Mouse (Mus musculus) CH12F3 (cell line): ENCODE results near the gene Il12a.

Source experiments
- in situ Hi-C: fragments of 300-500 bp; cut with MboI; formaldehyde crosslinking; loops from 2 replicates; pipeline ENCODE4 v1.14.3; 2020; ENCODE audit warnings: low sequenced_read_pairs

Il12a gene

DNA sequence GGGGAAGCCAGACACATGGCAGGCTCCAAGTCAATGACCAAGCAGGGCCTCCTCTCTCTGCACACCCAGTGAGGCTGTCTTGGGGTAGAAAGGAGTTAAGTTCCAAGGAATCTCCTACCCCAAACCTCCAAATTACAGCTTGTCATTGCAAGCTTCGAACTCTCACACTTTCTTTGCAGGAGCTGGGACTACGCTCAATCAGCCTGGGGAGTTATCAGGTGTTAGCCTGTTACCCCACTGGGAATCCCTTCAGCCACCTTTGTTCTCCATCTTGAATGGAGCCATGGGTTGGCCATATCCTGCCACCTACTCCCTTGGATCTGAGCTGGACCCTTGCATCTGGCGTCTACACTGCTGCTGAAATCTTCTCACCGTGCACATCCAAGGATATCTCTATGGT, at the start of gene Il12a:
Il12a (plus strand) TSS at position 301 of the 400 bp plus-strand sequence.
- in situ Hi-C loops, result no loop called here

DNA sequence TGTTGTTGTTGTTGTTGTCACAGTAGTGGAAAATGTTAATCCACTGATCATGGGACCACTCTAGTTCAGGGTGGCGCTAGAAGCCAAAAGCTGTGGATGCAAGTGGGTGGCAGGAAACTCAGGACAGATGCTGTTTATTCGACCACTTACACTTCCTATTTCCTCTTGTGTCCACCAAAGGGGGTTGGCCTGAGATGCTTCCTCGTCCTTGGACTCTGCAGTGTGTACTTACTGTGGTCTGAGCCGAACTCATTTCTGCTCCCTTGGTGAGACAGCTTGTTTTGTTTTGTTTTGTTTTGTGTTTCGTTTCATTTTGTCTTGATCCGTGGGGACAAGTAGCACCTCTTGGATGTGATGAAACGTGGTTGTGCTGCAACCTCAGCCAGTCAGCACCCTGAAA, 47.5 kb upstream of the Il12a start:
- in situ Hi-C loops, result no loop called here

DNA sequence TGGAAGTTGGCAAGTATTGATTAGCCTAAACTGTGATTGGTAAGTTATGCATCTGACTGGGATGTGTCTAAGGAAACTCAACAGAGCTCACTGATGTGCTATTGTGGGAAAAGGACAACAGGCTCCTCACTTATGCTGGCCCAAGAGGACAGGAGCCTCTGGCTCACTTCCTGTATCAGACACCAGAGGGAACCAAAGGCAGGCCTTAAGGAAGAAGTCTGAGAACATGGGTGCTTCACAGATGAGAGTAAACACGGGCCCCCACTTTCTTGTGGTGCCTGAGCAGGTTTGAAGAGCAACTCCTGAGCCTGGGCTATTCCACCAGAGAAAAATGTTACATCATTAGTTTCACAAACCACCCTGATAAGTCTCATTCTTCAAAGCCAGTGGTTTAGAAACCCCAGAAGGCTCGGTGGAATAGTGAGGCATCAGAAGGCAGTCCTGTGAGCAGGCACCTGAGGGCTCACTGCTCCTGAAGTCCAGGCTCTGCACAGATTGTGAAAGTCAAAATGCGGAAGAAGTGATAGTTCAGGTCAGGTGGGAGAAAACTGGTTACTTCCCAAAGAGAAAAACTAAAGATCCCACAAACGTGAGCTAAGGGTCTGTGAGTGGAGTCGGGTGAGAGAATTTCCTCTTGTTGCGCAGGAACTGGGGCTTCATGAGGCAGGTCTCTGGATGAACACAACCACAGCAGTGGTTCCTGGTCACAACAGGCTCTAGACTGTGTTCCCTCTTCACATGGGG, 43.9 kb upstream of the Il12a start:
- in situ Hi-C loops, result no loop called here

DNA sequence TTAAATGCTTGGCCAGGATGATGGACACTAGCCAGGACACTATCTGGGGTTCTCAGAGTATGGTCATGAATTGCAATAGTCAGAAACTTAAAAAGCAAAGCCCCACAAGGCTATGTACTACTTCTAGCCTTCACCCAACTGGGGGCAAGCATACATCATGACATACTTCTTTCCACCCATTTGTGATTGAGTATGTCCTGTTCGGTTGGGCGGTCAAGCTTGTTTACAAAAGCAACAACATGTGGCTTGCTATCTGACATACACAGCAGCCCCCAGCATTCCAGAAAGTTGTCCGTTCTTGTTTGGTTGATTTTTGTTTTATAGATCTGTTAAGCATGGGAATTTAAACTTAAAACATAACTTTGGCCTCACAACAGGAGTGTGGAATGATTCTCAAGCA, 43.2 kb upstream of the Il12a start:
- in situ Hi-C loops, result no loop called here

DNA sequence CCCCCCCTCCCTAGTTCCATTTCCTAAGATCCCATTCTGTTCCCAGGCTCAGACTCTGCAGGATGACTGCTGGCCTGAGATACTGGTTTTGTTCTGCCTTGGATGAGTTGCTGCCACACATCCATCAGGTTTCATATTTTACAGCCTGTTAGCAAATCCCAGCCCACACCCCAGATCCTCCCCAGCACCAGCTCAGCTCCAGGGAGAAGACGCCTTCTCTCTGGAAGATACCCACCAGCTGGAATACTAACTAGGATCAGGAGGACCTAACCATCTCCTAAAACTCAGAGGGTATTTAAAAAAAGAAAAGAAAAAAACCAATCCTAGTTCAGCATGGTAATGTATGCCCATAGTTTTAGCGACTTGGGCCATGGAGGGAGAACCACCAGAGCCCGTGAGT, 40.2 kb upstream of the Il12a start:
- in situ Hi-C loops, result no loop called here

DNA sequence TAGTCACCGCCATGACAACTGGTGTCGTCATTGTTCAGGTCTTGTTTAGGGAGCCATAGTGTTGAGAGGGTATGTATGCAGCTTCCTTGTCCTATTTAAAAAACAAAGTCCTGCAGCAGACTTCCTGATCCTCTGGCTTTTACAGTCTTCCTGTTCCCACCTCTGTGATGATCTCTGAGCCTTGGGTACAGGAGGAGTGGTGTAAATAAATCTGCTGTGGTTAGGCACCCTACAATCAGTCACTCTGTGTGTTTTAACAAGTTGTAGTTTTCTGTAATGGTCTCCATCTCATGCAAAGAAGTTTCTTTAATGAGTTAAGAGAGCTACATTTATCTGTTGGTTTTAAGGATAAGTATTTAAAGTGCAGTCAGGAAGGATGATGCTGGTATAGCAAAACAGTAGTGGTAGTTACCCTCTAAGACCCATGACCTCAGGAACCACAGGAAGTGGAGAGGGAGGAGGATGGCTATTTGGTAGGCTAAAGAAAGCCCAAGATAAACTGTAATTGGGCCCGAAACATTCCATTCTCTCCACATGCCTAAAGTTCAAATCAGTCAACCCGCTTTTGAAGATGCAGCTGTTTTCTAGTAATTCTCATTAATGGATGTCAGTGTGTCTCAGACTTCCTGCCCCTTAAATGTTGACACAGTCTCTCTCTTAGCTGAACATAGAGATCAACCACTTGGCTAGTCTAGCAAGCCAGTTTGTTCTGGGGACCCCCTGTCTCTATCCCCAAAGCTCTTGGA, 33.7 kb upstream of the Il12a start:
- in situ Hi-C loops, result no loop called here

DNA sequence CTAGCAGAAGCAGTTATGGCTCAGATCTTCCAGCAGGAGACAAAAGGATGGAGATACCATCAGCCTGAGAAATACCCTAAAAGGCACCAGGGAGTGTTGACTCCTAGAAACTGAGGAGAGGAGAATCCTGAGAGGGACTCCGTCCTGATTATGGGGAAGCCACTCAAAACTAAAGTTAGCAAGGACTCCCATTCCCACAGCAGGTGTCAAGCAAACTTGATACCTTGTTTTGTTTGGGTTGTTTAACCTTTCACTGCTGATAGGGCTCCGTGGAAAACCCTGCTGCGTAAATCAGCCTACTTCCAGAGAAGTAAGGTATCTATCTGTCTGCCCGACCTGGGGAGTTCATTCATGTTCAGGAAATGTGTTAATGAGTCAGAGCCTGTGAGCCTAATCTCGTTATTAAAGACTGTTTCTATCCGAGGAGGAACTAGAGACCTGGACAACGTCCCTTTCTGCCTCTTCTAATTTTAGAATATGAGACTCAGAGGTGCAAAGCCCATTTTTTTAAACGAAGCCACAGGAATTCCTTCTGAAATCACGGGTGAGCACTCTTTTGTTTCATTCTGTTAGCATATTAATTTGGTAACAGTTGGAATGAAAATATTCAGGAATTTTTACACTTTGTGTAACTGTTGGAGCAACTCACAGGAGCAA, 32.7 kb upstream of the Il12a start:
- in situ Hi-C loops, result no loop called here

DNA sequence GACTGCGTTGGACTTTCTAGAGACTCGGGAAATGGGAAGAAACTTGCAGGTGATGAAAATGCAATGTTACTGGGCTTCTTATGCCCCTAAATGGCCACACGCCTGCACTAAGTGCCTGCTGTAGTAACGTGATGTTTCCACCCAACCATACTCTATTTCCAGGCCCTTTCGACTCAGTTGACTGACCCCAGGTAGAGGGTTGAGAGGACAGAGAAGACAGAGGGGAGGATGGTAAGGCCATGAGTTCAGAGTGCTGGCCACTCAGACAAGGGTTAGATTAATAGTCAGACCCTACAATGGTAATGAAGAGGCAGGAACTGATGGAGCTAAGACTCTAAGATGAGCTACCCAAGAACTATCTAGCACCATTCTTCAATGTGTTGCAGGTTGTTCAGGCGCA, 30.4 kb upstream of the Il12a start:
- in situ Hi-C loops, result no loop called here

DNA sequence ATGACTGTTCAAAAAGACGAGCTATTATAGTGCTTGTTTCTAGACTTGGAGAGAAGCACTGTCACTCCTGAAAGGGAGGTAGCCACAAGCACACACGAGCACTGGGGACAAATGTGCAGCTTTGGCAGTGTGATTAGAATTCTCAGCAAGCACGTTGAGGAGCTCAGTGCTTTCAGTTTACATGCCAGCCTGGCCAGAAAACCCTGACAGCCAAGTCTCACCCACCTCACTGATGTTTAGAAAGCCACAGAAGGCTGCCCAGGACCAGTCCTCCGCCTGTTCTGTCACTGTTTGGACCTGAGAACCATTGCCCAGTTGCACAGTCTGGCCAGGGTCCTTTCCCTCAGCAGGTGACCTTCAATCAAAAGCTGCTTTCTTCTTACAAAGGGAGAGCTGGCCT, 29.9 kb upstream of the Il12a start:
- in situ Hi-C loops, result no loop called here

DNA sequence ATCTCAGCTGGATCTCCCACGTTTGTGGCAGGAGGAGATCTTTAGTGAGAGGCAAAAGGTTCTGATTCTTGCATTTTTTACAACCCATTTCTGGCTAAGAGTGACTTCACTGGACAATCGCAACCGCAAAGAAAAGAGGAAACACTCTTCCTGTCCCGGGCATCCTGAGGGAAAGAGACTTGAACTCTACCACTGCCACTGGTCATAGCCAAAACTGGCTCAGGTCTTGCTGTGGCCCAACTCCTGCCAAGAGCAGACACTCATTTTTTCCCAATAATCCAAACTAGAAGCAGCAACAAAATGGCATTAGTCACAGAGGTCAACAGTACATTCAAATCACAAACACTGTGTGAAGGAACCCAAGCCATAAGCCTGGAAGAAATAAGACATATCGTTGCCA, 28.1 kb upstream of the Il12a start:
- in situ Hi-C loops, result no loop called here

DNA sequence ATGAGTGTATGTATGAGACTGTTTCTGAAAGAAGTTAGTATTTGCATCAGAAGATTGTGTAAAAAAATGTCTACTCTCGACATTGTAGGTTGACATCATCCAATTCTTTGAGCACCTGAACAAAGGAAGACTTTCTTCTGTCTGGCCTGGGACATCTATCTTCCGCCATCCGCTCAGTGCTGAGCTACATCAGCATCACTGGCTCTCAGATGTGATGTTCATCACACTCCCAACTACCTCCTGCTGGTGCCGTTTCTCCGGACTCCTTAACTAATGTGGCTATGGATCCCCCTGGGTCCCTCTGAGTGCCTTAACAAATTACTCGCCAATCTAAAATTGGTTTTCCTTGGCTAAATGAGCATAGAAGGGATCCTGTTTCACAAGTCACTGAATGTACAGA, 26.1 kb upstream of the Il12a start:
- in situ Hi-C loops, result no loop called here

DNA sequence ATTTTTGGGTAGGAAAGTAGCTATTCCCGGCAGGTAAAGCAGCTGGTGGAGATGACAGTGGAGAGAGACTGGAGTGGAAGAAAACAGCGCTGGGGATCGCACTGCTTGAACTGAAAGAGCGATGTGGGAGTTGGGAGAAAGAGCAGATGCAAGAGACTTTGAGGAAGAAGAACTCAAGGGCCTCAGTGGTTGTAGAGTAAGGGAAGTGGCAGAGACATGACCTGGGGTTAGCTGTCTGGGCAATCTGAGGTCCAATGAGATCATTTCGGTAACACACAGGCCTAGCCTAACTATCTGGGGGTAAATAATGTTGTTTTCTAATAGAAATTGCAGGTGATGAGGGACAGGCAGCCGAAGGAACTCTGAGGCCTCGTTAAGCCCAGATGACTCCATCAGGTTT, 24.1 kb upstream of the Il12a start:
- in situ Hi-C loops, result no loop called here

DNA sequence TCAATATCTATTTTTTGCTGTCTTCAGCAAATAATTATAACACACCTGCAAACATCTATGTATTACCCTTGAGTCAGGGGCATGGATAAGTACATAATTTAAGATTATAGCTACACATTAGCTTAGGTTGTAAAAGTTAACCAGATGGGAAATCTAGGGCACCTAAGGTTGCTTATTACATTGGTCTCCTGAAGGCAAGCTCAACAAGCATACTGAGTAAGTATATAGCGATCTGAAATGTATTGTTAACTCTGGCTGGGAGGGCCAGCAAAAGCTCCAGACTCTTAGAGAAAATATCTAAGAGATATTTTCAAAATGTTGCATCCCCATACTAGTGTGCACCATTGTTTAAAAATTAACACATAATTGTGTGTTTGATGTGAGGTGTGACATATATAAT, 22.6 kb upstream of the Il12a start:
- in situ Hi-C loops, result no loop called here

DNA sequence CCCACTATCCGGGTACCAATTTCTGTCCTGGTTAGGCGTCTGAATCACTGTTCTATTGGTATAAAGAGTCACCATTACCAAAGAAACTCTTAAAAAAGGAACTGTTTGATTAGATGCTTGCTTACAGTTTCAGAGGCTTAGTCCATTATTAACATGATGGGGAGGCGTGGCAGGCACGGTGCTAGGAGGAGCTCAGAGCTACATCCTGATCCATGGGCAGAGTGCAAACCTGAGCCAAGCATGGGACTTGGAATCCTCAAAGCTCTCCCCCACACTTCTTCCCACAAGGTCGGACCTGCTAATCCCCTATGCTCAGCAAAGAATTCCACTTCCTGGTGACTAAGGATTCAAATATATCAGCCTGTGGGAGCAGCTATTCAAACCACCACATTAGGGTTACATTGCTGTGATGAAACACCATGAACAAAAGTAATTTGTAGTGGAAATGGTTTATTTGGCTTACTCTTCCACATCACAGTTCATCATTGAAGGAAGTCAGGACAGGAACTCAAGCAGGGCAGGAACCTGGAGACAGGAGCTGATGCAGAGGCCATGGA, 20.9 kb upstream of the Il12a start:
- in situ Hi-C loops, result no loop called here

DNA sequence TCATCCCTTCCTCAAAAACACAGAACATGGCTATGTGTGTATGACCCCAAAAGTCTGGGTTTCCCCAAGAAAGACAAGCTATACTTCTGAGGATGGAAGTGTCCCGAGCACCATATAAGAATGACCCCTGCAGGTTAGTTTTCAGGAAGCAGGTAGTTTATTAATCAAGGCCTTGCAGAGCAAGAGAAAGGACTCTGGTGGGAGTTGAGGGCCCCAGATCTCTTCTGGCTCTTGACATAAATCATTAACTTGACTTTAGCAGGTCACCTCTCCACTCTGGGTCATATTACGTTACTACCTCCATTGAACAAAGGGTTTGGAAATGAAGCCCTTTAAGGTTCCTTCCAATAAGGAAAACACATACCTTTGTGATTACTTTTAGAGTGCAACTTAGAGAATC, 15.7 kb upstream of the Il12a start:
- in situ Hi-C loops, result no loop called here

DNA sequence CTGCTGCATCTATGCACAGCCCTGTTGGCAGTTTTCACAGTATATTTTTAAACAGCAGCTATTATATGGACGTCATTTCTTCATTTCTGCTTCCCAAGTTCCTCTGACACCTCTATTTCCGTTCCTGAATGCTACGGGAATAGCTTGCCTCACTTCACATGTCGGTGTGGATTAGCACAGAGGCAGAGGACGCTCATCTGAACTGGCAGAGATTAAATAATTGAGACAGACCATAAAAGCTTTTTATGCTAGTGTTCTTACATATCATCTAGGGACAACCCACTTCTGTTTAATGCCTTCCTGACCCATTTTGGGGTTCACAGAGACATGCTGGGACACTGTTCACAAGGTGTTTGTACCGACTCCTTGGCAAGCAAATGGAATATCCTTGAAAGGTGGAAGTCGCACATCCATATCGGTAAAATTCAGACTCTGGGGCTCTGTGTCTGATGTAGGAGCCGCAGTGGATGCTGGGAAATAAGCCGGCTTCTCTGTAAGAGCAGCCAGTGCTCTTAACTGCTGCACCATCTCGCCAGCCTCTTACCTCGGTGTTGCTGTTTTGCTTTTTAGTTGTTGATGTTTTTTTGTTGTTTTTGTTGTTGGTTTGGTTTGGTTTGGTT, 15.1 kb upstream of the Il12a start:
- in situ Hi-C loops, result no loop called here

DNA sequence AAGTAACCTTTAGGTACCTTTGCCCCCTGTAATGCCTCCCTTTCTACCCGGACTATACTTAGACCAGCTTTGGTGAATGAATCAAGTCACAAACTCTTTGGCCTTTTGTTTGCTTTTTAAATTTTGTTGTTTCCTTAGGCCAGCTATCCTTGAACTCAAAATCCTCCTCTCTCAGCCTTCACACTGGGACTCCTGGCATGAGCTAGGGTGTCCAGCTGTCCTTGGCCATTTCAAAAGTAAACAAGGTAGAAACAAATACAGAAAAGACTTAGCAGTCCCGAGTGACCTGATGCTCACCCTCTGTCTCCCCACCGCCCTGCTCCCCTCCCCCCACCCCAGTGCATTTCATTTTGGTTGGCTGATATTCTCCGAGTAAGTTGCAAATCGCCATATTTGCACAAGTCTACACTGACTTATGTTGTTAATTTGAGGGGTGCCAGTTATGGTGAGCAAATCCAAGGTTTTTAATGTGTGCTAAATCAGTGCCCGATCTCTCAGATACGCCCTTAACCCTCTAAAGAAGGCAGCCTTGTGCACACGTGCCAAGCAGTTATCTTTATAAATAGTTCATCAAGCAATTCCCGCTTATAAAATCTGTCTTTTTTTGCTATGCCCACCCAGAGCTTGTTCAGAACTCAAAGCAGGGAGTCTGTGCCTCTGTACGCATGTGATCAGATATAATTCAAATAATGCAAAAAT, 14.3 kb upstream of the Il12a start:
- in situ Hi-C loops, result no loop called here

DNA sequence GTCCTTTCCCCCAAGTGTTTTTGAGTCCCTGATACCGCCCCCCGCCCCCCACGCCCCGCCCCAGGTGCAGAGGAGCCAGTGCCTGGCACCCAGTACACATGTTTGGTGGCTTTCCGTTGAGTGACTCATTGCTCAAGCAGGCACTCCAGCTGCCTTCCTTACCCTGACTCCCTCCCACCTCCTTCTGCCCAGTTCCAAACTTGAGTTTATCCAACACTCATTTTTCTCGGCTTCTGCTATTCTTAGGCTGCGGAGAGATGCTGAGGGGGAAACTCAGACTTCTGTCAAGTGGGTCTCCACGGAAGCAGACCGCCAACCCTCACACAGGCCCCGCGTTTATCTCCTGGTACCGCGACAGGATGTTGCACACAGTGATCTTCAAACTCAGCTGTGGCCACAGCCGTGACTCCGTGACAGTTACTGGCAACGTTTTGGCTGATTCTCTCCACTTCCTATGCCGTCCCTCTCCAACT, 13.6 kb upstream of the Il12a start:
- in situ Hi-C loops, result no loop called here

DNA sequence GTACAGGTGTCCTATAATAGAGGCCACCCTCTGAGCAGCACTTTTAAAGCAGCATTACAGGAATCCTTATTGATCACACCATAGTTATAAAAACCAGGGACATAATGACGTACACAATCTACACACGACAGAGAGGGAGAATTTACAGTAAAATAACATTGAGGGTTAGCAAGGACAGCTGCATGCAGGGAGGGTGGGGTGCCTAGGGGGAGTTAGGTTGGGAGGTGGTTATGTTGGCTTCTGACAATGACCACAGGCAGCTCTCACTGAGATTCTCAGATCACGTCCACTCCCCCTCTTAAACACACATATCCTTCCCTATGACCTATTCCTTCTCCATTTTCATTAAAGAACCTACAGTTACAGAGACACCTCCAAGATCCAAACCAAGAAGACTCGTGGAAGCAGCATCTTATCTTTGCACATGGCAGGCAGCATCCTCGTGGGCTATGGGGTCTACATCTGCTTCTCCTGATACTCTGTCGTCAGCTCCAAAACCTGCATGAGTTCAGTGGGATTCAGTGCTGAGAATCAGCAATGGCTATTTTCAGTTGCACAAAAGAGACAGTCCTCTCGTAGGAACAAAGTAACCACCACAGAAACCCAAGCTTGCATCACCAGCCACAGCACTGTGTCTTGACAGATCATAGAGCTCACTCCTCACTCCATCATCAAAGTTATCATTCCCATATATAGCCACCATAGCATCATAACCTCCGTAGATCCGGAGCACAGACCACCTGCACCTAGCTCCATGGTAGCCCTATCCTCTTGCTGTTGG, 11.4 kb upstream of the Il12a start:
- in situ Hi-C loops, result no loop called here

DNA sequence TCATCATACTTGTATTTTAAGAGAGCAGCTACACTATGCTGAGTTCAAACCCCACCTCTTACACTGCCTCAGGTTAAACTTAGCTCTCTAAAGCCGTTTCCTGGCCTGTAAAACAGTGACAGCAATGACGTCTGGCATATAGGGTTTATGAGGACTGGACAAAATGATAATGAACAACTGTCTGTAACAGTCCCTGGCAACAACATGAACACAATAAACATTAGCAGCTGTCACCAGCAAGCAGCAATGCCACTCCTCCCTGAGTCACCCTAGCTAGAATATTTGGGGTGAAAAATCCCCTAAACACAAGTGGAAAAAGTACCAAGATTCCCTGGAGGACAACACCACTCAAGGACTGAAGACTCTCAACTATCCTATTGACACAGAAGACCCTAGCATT, 6.9 kb upstream of the Il12a start:
- in situ Hi-C loops, result no loop called here
